Mouse (Mus musculus) small intestine, adult 2 months (tissue): ENCODE results near the gene Trim60.

Experiments used
- CTCF ChIP-seq: fragments of 200-500 bp; IDR thresholded peaks from 2 replicates; pipeline ENCODE4 v1.5.1; 2012; ENCODE audit warnings: low read depth, mild to moderate bottlenecking, control low read depth, inconsistent platforms, low read length, moderate library complexity, mixed read lengths; ENCODE audit not compliant: insufficient replicate concordance, insufficient read length; ENCODE audit errors: extremely low read depth
- POLR2A ChIP-seq: fragments of 200-500 bp; IDR thresholded peaks from 2 replicates; pipeline ENCODE4 v1.6.1; 2012; ENCODE audit warnings: low read depth, mild to moderate bottlenecking, control low read depth, inconsistent platforms, low read length, moderate library complexity

DNA sequence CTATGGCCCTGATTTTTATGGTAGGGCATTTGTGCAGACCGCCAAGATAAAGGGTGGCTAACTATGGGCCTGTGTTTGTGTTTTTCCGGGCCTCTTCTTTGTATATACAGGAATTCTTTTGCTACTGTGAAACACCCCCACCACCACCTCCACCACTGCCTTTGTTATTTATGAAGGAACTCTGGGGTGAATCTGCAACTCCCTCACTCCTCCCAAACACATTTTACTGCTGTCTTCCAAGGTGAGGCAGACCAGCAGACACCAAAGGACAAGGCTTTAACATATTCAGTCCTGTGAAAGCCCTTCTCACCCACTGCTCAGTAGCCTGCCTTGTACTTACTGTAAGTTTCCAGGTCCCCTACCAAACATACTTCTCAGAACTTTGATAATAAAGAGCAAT lies 15.8 kb upstream of the Trim60 start:
- TF ChIP-seq CTCF (no peak), POLR2A (no peak)
